Mouse (Mus musculus): Measurements from ENCODE around the gene Ccdc27.

DNA sequence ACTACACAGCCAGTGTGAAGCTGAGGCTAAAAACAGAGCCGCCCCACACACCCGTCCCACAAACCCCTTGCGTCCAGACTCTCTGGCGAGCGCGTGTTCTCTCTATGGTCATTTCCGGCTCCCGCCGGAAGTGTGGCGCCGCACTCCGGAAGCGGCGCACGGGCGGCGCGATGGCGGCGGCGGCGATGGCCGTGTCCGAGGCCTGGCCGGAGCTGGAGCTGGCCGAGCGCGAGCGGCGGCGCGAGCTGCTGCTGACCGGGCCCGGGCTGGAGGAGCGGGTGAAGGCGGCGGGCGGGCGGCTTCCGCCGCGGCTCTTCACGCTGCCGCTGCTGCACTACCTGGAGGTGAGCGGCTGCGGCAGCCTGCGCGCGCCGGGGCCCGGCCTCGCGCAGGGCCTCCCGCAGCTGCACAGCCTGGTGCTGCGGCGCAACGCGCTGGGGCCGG lies 30.8 kb downstream of the Ccdc27 start, which contains the start of gene Lrrc47:
- TF ChIP-seq POLR2A (IDR thresholded peaks at IDR 0.05; ENCODE audit: borderline replicate concordance, extremely low read depth, insufficient read depth, insufficient read length, poor library complexity, severe bottlenecking) (peak; percentile 88), CTCF (IDR thresholded peaks at IDR 0.05; ENCODE audit: borderline replicate concordance, extremely low read depth, insufficient read depth, insufficient read length) (no peak)
